Mouse (Mus musculus) intestine, embryonic 16.5 days (tissue): ENCODE measurements at regions not wholly inside any gene's neighbourhood (a gene's known extent, or its start where the extent isn't known, plus 50 kb on each side); places are given as distances from the start of the nearest gene placed in this dataset.
"Not testable (repeated sequence)": the region's sequence is repeated elsewhere in the genome, so short reads cannot be mapped to it uniquely, and the experiment has no call there.

Source experiments
- ATAC-seq: fragments of 200-750 bp; cut with Nextera tagmentation; 2 replicates; pipeline ENCODE4 v1.8.0; 2017; ENCODE audit warnings: moderate TSS enrichment, moderate library complexity
- H3K27ac ChIP-seq: fragments of 300-500 bp; sonication (generic); 2 replicates; pipeline ENCODE4 v1.5.1; 2014; ENCODE audit warnings: mild to moderate bottlenecking, low read length
- H3K27me3 ChIP-seq: fragments of 300-500 bp; sonication (generic); replicated peaks from 2 replicates; pipeline ENCODE4 v1.6.1; 2014; ENCODE audit warnings: low read length, control low read depth, mixed read lengths; ENCODE audit not compliant: control insufficient read depth, insufficient read depth
- H3K36me3 ChIP-seq: fragments of 300-500 bp; sonication (generic); 2 replicates; pipeline ENCODE4 v1.6.1; 2014; ENCODE audit warnings: low read length, control low read depth; ENCODE audit not compliant: control insufficient read depth, insufficient read depth
- H3K4me1 ChIP-seq: fragments of 300-500 bp; sonication (generic); 2 replicates; pipeline ENCODE4 v1.6.1; 2014; ENCODE audit warnings: low read length, control low read depth, mixed read lengths; ENCODE audit not compliant: control insufficient read depth, insufficient read depth
- H3K4me2 ChIP-seq: fragments of 300-500 bp; sonication (generic); 2 replicates; pipeline ENCODE4 v1.6.1; 2014; ENCODE audit warnings: low read depth, low read length, control low read depth
- H3K4me3 ChIP-seq: fragments of 300-500 bp; sonication (generic); 2 replicates; pipeline ENCODE4 v1.5.1; 2014; ENCODE audit warnings: mild to moderate bottlenecking, low read length
- H3K9ac ChIP-seq: fragments of 300-500 bp; sonication (generic); 2 replicates; pipeline ENCODE4 v1.6.1; 2014; ENCODE audit warnings: low read depth, low read length
- H3K9me3 ChIP-seq: fragments of 300-500 bp; sonication (generic); 2 replicates; pipeline ENCODE4 v1.6.1; 2016; ENCODE audit warnings: low read length, control low read depth; ENCODE audit not compliant: control insufficient read depth
- WGBS: fragments of 180-500 bp; shearing (Covaris S2); extraction: QIAGEN DNeasy Blood & Tissue Kit; methylation state at CpG from one replicate; pipeline ENCODE4 v1.1.7; 2014; 5-methylcytosine and 5-hydroxymethylcytosine counted together

DNA sequence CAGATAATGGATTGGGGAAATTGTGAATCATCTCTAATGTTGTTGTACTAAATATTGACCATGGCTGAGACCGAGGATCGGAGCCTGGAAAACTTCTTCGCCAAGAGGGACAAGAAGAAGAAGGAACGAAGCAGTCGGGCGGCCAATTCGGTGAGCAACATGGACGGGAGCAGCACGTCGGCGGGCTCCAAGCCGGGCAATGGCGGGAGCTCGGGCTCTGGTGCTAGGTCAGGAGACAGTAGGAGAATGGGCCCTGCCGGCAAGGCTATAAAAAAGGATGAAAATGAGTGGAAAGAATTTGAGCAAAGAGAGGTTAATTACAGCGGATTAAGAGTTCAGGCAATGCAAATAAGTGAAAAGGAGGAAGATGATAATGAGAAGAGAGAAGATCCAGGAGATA is 55.0 kb upstream of the Zfp990 start:
- not testable (repeated sequence) for H3K4me3 ChIP-seq, H3K9ac ChIP-seq, H3K4me2 ChIP-seq, H3K27ac ChIP-seq, H3K9me3 ChIP-seq, ATAC-seq, H3K36me3 ChIP-seq, H3K4me1 ChIP-seq, H3K27me3 ChIP-seq
- WGBS: 96% methylated on average over 16 of the region's 16 CpGs

DNA sequence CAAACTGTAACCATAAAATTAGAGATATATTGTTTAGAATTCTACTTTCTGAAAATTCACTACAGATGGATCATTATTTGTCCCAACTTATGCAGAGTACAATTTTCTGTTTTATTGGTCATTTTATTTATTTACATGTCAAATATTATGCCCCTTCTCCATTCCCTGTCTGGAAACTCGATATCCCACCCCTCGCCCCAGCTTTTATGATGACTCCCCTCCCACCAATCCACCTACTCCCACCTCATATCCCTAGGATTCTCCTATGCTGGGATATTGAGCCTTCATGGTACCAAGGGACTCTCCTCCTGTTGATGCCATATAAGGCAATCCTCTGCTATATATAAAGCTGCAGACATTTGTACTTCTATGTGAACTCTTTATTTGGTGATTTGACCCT is 62.0 kb upstream of the Zfp990 start:
- Histone ChIP-seq H3K9ac (no peak overlapping the region), H3K4me3 (no peak overlapping the region), H3K4me1 (no peaks in the 10 kb centered on the region), H3K4me2 (no peak overlapping the region), H3K9me3 (peaks cover 6% of the 10 kb centered on the region), H3K27ac (no peak overlapping the region), H3K36me3 (no peaks in the 10 kb centered on the region), H3K27me3 (no peaks in the 10 kb centered on the region)
- no peak for ATAC-seq
- 76% methylated on average over 2 of the region's 2 CpGs for WGBS

DNA sequence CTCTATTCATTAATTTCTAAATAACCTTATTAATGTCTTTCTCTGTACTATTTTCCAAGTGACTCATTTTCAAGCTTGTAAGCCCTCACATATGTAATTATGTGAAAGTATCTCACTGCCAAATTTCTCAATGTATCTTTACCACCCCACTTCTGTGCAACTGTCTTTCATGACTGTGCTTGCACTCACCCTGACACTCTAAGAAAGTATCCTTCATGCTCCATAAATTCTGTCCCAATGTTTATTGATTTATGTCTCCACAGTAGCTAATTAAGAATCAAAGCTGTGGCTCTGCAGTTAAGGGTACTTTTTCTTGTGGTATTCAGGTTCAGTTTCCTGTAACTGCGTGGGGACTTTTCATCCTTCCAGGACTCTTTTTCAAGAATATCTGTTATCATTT is 73.8 kb upstream of the Zfp990 start:
- not testable (repeated sequence) for ATAC-seq
- WGBS: 89% methylated on average over 1 of the region's 1 CpGs

DNA sequence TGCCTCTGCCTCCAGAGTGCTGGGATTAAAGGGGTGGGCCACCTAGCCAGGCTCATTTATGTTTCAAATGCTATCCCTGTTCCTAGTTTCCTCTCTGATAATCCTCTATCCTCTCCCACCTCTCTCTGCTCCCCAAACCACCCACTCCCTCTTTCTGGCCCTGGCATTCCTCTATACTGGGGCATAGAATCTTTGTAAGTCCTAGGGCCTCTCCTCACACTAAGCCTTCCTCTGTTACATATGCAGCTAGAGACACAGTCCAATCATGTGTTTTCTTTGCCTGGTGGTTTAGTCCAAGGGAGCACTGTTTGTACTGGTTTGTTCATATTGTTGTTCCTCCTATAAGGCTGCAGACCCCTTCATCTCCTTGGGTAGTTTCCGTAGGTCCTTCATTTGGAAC is 76.0 kb upstream of the Zfp990 start:
- Histone ChIP-seq H3K36me3 (no peaks in the 10 kb centered on the region), H3K4me2 (no peak overlapping the region), H3K4me3 (no peak overlapping the region), H3K27me3 (no peaks in the 10 kb centered on the region), H3K27ac (no peak overlapping the region), H3K4me1 (no peaks in the 10 kb centered on the region), H3K9me3 (peaks cover 7% of the 10 kb centered on the region; the same call in 1 of the 2 replicates), H3K9ac (no peak overlapping the region)
- WGBS: 85% methylated on average over 1 of the region's 1 CpGs
- no peak for ATAC-seq

More for the DNA sequence above, 73.8 kb upstream of the Zfp990 start:
- H3K9ac ChIP-seq, H3K4me2 ChIP-seq, H3K4me1 ChIP-seq, H3K27ac ChIP-seq, H3K9me3 ChIP-seq, H3K27me3 ChIP-seq, H3K36me3 ChIP-seq, H3K4me3 ChIP-seq: not testable (repeated sequence)

DNA sequence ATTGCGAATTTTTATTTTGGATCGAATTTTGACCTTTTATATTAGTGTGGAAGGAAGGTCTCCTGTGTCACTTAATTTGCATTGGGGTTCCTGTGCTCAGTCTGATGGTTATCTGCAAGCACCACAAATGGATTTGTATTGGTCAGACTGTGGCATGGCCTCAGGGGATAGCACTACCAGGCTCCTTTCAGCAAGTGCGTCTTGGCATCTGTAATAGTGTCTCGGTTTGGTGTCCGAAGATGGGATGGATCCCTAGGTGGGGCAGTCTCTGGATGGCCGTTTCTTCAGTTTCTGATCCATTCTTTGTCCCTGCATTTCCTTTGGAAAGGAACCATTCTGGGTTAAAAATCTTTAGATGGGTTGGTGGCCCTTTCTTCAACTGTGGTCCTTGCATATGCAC is 76.5 kb upstream of the Zfp990 start:
- no peaks in the 10 kb centered on the region for H3K4me1 ChIP-seq
- no peak for ATAC-seq
- H3K4me3 ChIP-seq: no peak overlapping the region
- no peak overlapping the region for H3K9ac ChIP-seq
- no peak overlapping the region for H3K4me2 ChIP-seq
- H3K9me3 ChIP-seq: peaks cover 7% of the 10 kb centered on the region; the same call in 1 of the 2 replicates
- WGBS: 75% methylated on average over 6 of the region's 6 CpGs
- H3K36me3 ChIP-seq: no peaks in the 10 kb centered on the region
- H3K27ac ChIP-seq: no peak overlapping the region
- no peaks in the 10 kb centered on the region for H3K27me3 ChIP-seq

DNA sequence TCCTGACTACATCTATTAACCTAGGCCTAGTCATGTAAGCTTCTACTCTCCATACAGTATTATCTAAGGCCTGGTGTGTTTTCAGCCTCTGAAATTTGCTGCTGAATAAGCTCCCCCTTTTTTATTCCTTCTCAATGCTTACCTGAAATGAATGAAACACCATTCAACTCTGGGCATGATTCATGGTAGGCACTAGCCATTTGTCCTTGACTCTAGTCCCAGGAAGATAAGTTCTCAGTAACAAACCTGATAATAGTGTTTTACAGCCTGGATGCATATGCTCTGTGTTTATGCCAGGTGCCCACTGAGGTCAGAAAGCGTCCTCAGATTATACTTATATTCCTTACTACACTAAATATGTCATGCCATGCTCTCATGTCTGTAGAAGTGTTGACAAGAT is 77.3 kb upstream of the Zfp990 start:
- not testable (repeated sequence) for H3K4me2 ChIP-seq, ATAC-seq, H3K9me3 ChIP-seq, H3K27ac ChIP-seq, H3K4me1 ChIP-seq, H3K36me3 ChIP-seq, H3K9ac ChIP-seq, H3K4me3 ChIP-seq, H3K27me3 ChIP-seq
- WGBS: 45% methylated on average over 1 of the region's 1 CpGs

DNA sequence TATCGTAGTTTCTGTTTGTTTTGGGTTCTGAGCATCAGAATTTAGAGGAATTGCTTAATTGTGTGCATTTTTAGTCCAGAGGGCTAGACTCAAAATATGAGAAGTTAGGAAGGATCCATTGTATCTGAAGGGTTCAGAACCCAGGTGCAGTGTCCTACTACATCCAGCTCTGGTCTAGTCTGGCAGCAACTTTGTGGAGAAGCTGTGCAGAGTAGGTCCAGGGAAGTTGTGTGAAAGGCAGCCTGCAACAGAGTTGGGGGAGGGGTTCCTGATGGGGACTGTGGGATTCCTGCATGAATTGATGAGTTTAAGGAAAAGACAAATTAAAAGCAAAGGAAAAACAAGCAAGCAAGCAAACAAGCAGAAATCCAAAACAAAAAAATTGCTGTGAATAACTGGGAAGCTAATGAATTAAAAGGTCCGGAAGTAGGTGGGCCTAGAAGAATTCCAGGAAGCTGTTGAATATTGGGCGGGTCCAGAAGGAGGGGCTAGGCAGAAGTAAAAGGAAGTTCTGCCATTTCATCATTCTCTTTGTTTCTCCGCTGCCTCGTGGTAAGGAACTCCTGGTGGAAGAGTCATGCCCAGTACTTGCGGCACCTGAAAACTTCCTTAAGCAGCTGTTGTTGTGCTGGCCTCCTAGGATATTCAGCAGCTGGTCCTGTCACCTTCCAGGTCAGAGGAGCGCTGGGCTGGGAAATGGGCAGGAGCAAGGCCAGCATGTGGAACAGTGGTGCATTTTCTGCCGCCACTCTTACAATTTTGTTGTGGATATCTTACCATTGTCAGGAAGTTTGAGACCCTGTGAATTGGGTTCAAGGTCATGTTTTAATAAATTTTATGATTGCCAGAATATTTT is 78.4 kb upstream of the Zfp990 start:
- H3K4me2 ChIP-seq: no peak overlapping the region
- no peak overlapping the region for H3K4me3 ChIP-seq
- no peaks in the 10 kb centered on the region for H3K4me1 ChIP-seq
- no peak overlapping the region for H3K27ac ChIP-seq
- no peak overlapping the region for H3K9ac ChIP-seq
- H3K27me3 ChIP-seq: no peaks in the 10 kb centered on the region
- peaks cover 7% of the 10 kb centered on the region; the same call in 1 of the 2 replicates for H3K9me3 ChIP-seq
- 72% methylated on average over 8 of the region's 8 CpGs for WGBS
- ATAC-seq: no peak
- no peaks in the 10 kb centered on the region for H3K36me3 ChIP-seq

DNA sequence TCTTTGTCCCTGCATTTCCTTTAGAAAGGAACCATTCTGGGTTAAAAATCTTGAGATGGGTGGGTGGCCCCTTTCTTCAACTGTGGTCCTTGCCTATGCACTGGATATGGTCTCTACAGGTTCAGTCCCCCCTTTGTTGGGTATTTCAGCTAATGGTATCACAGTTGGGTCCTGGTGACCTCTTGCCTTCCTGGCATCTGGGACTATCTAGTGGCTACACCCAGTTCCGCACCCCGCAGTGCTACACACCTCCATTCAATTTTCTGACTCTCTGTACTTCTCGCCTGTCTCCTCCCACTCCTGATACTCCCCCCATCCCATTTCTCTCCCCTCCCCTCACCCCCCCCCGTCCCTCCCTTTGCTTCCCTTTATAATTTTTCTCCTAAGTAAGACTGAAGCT is 92.7 kb upstream of the Zfp990 start:
- not testable (repeated sequence) for H3K4me2 ChIP-seq
- 62% methylated on average over 4 of the region's 4 CpGs for WGBS

DNA sequence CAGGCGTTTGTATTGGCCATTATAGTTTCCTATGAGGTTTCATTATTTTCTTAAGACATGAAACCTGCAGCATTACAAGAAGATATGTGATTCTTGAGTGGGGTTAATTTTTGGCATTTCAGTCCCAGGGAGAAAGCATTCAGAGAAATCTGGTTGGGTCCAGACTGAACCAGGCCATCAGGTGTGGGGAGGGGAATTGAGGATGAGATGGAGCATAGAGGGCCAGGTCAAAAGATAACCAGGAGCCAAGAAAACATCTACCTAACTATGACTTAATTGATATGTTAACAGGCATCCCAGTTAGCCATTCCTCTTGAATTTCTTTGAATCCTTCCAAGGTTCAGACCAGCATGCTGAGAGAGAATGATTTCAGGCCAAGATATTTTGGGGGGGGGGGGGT is 96.2 kb upstream of the Tnfrsf8 start:
- WGBS: 58% methylated on average over 1 of the region's 1 CpGs
- no peak for ATAC-seq
- no peak overlapping the region for H3K9ac ChIP-seq
- no peaks in the 10 kb centered on the region for H3K27me3 ChIP-seq
- H3K9me3 ChIP-seq: no peaks in the 10 kb centered on the region
- no peak overlapping the region for H3K4me2 ChIP-seq
- H3K36me3 ChIP-seq: no peaks in the 10 kb centered on the region
- no peaks in the 10 kb centered on the region for H3K4me1 ChIP-seq
- H3K4me3 ChIP-seq: no peak overlapping the region
- H3K27ac ChIP-seq: no peak overlapping the region

More for the DNA sequence above, 92.7 kb upstream of the Zfp990 start:
- not testable (repeated sequence) for ATAC-seq, H3K4me1 ChIP-seq, H3K9me3 ChIP-seq, H3K27ac ChIP-seq, H3K27me3 ChIP-seq, H3K4me3 ChIP-seq, H3K36me3 ChIP-seq, H3K9ac ChIP-seq
